Mouse (Mus musculus): ENCODE measurements around the gene Grid1. TPM values are rescaled to one million over a fixed set of nuclear protein-coding genes. Genes with fewer than 3 reads are reported as not detected.

Gene Grid1
- polyA plus RNA-seq, 1 experiment from 2014 or later: 7.1 TPM

- no peaks in the 10 kb centered on the region for H3K27me3 ChIP-seq
- no peak overlapping the region for H3K9ac ChIP-seq
- H3K27ac ChIP-seq (replicated peaks): no peak overlapping the region
- no peak overlapping the region for H3K4me2 ChIP-seq
- ATAC-seq (ENCODE audit: low FRiP score, low read depth): no peak
- no peaks in the 10 kb centered on the region for H3K9me3 ChIP-seq
- H3K4me1 ChIP-seq (replicated peaks): no peaks in the 10 kb centered on the region
- H3K4me3 ChIP-seq: no peak overlapping the region
- 55% methylated on average over 5 of the region's 5 CpGs for WGBS
- no peaks in the 10 kb centered on the region for H3K36me3 ChIP-seq
Measured at GRCm38 (mm10) chr14:35044268-35044667, 224.4 kb downstream of the Grid1 start.

GRCm38 (mm10) chr14:35044918-35045698, 225.2 kb downstream of the Grid1 start:
- Histone ChIP-seq H3K27me3 (no peaks in the 10 kb centered on the region), H3K4me3 (no peak overlapping the region), H3K9ac (no peak overlapping the region), H3K4me1 (replicated peaks) (no peaks in the 10 kb centered on the region), H3K27ac (replicated peaks) (no peak overlapping the region), H3K4me2 (no peak overlapping the region), H3K36me3 (no peaks in the 10 kb centered on the region), H3K9me3 (no peaks in the 10 kb centered on the region)
- 79% methylated on average over 10 of the region's 10 CpGs for WGBS
- no peak for ATAC-seq (ENCODE audit: low FRiP score, low read depth)

- Histone ChIP-seq H3K36me3 (no peaks in the 10 kb centered on the region), H3K4me3 (no peak overlapping the region), H3K9me3 (no peaks in the 10 kb centered on the region), H3K4me1 (replicated peaks) (no peaks in the 10 kb centered on the region), H3K27me3 (no peaks in the 10 kb centered on the region), H3K27ac (replicated peaks) (no peak overlapping the region), H3K4me2 (no peak overlapping the region), H3K9ac (no peak overlapping the region)
- 80% methylated on average over 8 of the region's 8 CpGs for WGBS
- no peak for ATAC-seq (ENCODE audit: low FRiP score, low read depth)
Measured at GRCm38 (mm10) chr14:35049231-35049630, 229.3 kb downstream of the Grid1 start.

GRCm38 (mm10) chr14:35054139-35054538, 234.2 kb downstream of the Grid1 start:
- no peaks in the 10 kb centered on the region for H3K27me3 ChIP-seq
- H3K27ac ChIP-seq (replicated peaks): no peak overlapping the region
- 75% methylated on average over 3 of the region's 3 CpGs for WGBS
- H3K4me2 ChIP-seq: no peak overlapping the region
- H3K9me3 ChIP-seq: no peaks in the 10 kb centered on the region
- H3K4me3 ChIP-seq: no peak overlapping the region
- no peak for ATAC-seq (ENCODE audit: low FRiP score, low read depth)
- no peak overlapping the region for H3K9ac ChIP-seq
- H3K4me1 ChIP-seq (replicated peaks): no peaks in the 10 kb centered on the region
- no peaks in the 10 kb centered on the region for H3K36me3 ChIP-seq

- Histone ChIP-seq H3K27ac (replicated peaks) (peak overlapping the region; percentile 63), H3K9me3 (no peaks in the 10 kb centered on the region), H3K4me3 (no peak overlapping the region), H3K4me1 (replicated peaks) (peaks cover 10% of the 10 kb centered on the region), H3K9ac (no peak overlapping the region), H3K36me3 (no peaks in the 10 kb centered on the region), H3K4me2 (no peak overlapping the region), H3K27me3 (no peaks in the 10 kb centered on the region)
- peak; percentile 96 for ATAC-seq (ENCODE audit: low FRiP score, low read depth)
- WGBS: 50% methylated on average over 6 of the region's 6 CpGs
Measured at GRCm38 (mm10) chr14:35074636-35075035, 254.7 kb downstream of the Grid1 start.

- no peak overlapping the region for H3K27ac ChIP-seq (replicated peaks)
- 0 out of 2 replicates have a peak, but pooled peaks have one; percentile 45 for ATAC-seq (ENCODE audit: low FRiP score, low read depth)
- no peaks in the 10 kb centered on the region for H3K9me3 ChIP-seq
- H3K9ac ChIP-seq: no peak overlapping the region
- H3K27me3 ChIP-seq: no peaks in the 10 kb centered on the region
- no peaks in the 10 kb centered on the region for H3K36me3 ChIP-seq
- 56% methylated on average over 1 of the region's 1 CpGs for WGBS
- H3K4me1 ChIP-seq (replicated peaks): peaks cover under 1% of the 10 kb centered on the region
- no peak overlapping the region for H3K4me2 ChIP-seq
- H3K4me3 ChIP-seq: no peak overlapping the region
Measured at GRCm38 (mm10) chr14:35079954-35080353, 260.0 kb downstream of the Grid1 start.

- Histone ChIP-seq H3K4me2 (no peak overlapping the region), H3K9me3 (no peaks in the 10 kb centered on the region), H3K27me3 (no peaks in the 10 kb centered on the region), H3K4me3 (no peak overlapping the region), H3K27ac (replicated peaks) (no peak overlapping the region), H3K36me3 (no peaks in the 10 kb centered on the region), H3K9ac (no peak overlapping the region), H3K4me1 (replicated peaks) (peaks cover 20% of the 10 kb centered on the region; the same call in 1 of the 2 replicates)
- WGBS: 92% methylated on average over 4 of the region's 4 CpGs
- no peak for ATAC-seq (ENCODE audit: low FRiP score, low read depth)
Measured at GRCm38 (mm10) chr14:35092646-35093045, 272.7 kb downstream of the Grid1 start.

GRCm38 (mm10) chr14:35093561-35094186, 273.8 kb downstream of the Grid1 start:
- Histone ChIP-seq H3K4me3 (no peak overlapping the region), H3K9me3 (no peaks in the 10 kb centered on the region)
- ATAC-seq (ENCODE audit: low FRiP score, low read depth): 0 out of 2 replicates have a peak, but pooled peaks have one; percentile 39

GRCm38 (mm10) chr14:35095506-35096059, 275.7 kb downstream of the Grid1 start:
- H3K27ac ChIP-seq (replicated peaks): no peak overlapping the region
- no peaks in the 10 kb centered on the region for H3K36me3 ChIP-seq
- peaks cover 20% of the 10 kb centered on the region; the same call in 1 of the 2 replicates for H3K4me1 ChIP-seq (replicated peaks)
- ATAC-seq (ENCODE audit: low FRiP score, low read depth): peak; percentile 49
- no peak overlapping the region for H3K9ac ChIP-seq
- H3K27me3 ChIP-seq: no peaks in the 10 kb centered on the region
- 26% methylated on average over 9 of the region's 9 CpGs for WGBS
- H3K9me3 ChIP-seq: no peaks in the 10 kb centered on the region
- H3K4me2 ChIP-seq: no peak overlapping the region
- no peak overlapping the region for H3K4me3 ChIP-seq

More at GRCm38 (mm10) chr14:35093561-35094186, 273.8 kb downstream of the Grid1 start:
- 50% methylated on average over 6 of the region's 6 CpGs for WGBS
- no peaks in the 10 kb centered on the region for H3K27me3 ChIP-seq
- no peak overlapping the region for H3K27ac ChIP-seq (replicated peaks)
- no peak overlapping the region for H3K9ac ChIP-seq
- peaks cover 20% of the 10 kb centered on the region; the same call in 1 of the 2 replicates for H3K4me1 ChIP-seq (replicated peaks)
- H3K4me2 ChIP-seq: no peak overlapping the region
- no peaks in the 10 kb centered on the region for H3K36me3 ChIP-seq

- Histone ChIP-seq H3K4me3 (no peak overlapping the region), H3K27ac (replicated peaks) (no peak overlapping the region), H3K9me3 (no peaks in the 10 kb centered on the region), H3K4me2 (no peak overlapping the region), H3K9ac (no peak overlapping the region), H3K4me1 (replicated peaks) (peaks cover 20% of the 10 kb centered on the region; the same call in 1 of the 2 replicates), H3K27me3 (no peaks in the 10 kb centered on the region), H3K36me3 (no peaks in the 10 kb centered on the region)
- no peak for ATAC-seq (ENCODE audit: low FRiP score, low read depth)
- 52% methylated on average over 4 of the region's 4 CpGs for WGBS
Measured at GRCm38 (mm10) chr14:35096085-35096484, 276.2 kb downstream of the Grid1 start.

GRCm38 (mm10) chr14:35097166-35097565, 277.3 kb downstream of the Grid1 start:
- no peak overlapping the region for H3K9ac ChIP-seq
- H3K27ac ChIP-seq (replicated peaks): no peak overlapping the region
- no peaks in the 10 kb centered on the region for H3K9me3 ChIP-seq
- H3K4me1 ChIP-seq (replicated peaks): peaks cover 20% of the 10 kb centered on the region; the same call in 1 of the 2 replicates
- no peaks in the 10 kb centered on the region for H3K27me3 ChIP-seq
- H3K4me3 ChIP-seq: no peak overlapping the region
- no peak for ATAC-seq (ENCODE audit: low FRiP score, low read depth)
- H3K36me3 ChIP-seq: no peaks in the 10 kb centered on the region
- H3K4me2 ChIP-seq: no peak overlapping the region
- 82% methylated on average over 5 of the region's 5 CpGs for WGBS

- ATAC-seq (ENCODE audit: low FRiP score, low read depth): no peak
- no peaks in the 10 kb centered on the region for H3K36me3 ChIP-seq
- no peaks in the 10 kb centered on the region for H3K27me3 ChIP-seq
- no peak overlapping the region for H3K4me3 ChIP-seq
- no peak overlapping the region for H3K9ac ChIP-seq
- H3K4me1 ChIP-seq (replicated peaks): no peaks in the 10 kb centered on the region
- H3K27ac ChIP-seq (replicated peaks): no peak overlapping the region
- 79% methylated on average over 5 of the region's 5 CpGs for WGBS
- H3K9me3 ChIP-seq: no peaks in the 10 kb centered on the region
- no peak overlapping the region for H3K4me2 ChIP-seq
Measured at GRCm38 (mm10) chr14:35103639-35104210, 283.8 kb downstream of the Grid1 start.
